Mouse (Mus musculus) kidney, adult 2 months (tissue): ENCODE data around the gene Mcts2.

Experiments
- CTCF ChIP-seq: fragments of 200-500 bp; conservative IDR thresholded peaks from 2 replicates; pipeline ENCODE4 v1.5.1; 2011; ENCODE audit warnings: low read depth, mild to moderate bottlenecking, control low read depth, low read length, moderate library complexity, mixed read lengths; ENCODE audit not compliant: insufficient read depth, insufficient read length
- POLR2A ChIP-seq: fragments of 200-500 bp; IDR thresholded peaks from one replicate; pipeline ENCODE4 v1.6.1; 2011; ENCODE audit warnings: low read depth, low read length, control low read depth

- TF ChIP-seq CTCF (no peak), POLR2A (no peak)
Measured at GRCm38 (mm10) chr2:152683086-152683485, 3.7 kb upstream of the Mcts2 start.
